Mouse (Mus musculus) myocyte (in vitro differentiated cells): Measurements from ENCODE around the gene Dnlz.

Source experiments
- CEBPB ChIP-seq: IDR thresholded peaks from 2 replicates; pipeline ENCODE4 v1.6.1; 2011; ENCODE audit warnings: mild to moderate bottlenecking, moderate library complexity; ENCODE audit not compliant: poor library complexity, insufficient read depth, severe bottlenecking
- E2F4 ChIP-seq: IDR thresholded peaks from one replicate; pipeline ENCODE4 v1.6.1; 2011; ENCODE audit warnings: mild to moderate bottlenecking, control low read depth, moderate library complexity; ENCODE audit not compliant: insufficient read depth
- MAX ChIP-seq: IDR thresholded peaks from one replicate; pipeline ENCODE4 v1.6.1; 2011; ENCODE audit warnings: low read depth, mild to moderate bottlenecking, control low read depth
- POLR2A ChIP-seq: IDR thresholded peaks from one replicate; pipeline ENCODE4 v1.6.1; 2011; ENCODE audit warnings: low read depth, mild to moderate bottlenecking, control low read depth, moderate library complexity; ENCODE audit not compliant: insufficient read length
- POLR2AphosphoS2 ChIP-seq: IDR thresholded peaks from one replicate; pipeline ENCODE4 v1.6.1; 2011; ENCODE audit warnings: low read depth, control low read depth; ENCODE audit not compliant: insufficient read length
- SRF ChIP-seq: IDR thresholded peaks from one replicate; pipeline ENCODE4 v1.6.1; 2011; ENCODE audit warnings: low read depth; ENCODE audit not compliant: control insufficient read depth, insufficient read length
- TCF12 ChIP-seq: IDR thresholded peaks from one replicate; pipeline ENCODE4 v1.6.1; 2011; ENCODE audit warnings: mild to moderate bottlenecking, control low read depth; ENCODE audit not compliant: poor library complexity, insufficient read depth, severe bottlenecking
- TCF3 ChIP-seq: IDR thresholded peaks from one replicate; pipeline ENCODE4 v1.6.1; 2011; ENCODE audit warnings: low read depth, control low read depth; ENCODE audit not compliant: insufficient read length
- USF1 ChIP-seq: IDR thresholded peaks from one replicate; pipeline ENCODE4 v1.6.1; 2011; ENCODE audit warnings: low read depth, mild to moderate bottlenecking, control low read depth, moderate library complexity

DNA sequence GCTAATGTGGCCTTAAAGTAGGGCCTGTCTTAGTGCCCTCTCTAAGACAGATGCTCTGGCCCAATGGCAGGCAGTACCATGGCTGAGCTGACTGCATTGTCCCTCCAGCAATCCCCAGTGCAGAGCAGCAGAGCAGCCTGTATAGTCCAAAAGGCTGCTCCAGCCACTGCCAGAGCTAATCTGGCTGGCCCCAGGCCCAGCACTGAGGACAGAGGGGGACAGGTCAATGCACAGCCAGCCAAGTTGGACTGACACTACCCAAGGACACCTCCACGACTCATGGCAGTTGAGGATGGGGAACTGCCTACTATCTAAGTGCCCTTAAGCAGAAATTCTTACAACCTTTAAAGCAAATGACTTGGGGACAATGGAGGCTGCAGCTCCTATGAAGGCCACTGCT is 16.7 kb upstream of the Dnlz start:
- no peak for TF ChIP-seq POLR2AphosphoS2
- TF ChIP-seq POLR2A, result no peak
- TF ChIP-seq CEBPB, result no peak
- no peak for TF ChIP-seq SRF
- no peak for TF ChIP-seq E2F4
- no peak for TF ChIP-seq TCF12
- TF ChIP-seq MAX, result no peak
- no peak for TF ChIP-seq TCF3
- TF ChIP-seq USF1, result no peak
